Mouse (Mus musculus): ENCODE measurements at regions not wholly inside any gene's neighbourhood (a gene's known extent, or its start where the extent isn't known, plus 50 kb on each side); places are given as distances from the start of the nearest gene placed in this dataset.

DNA sequence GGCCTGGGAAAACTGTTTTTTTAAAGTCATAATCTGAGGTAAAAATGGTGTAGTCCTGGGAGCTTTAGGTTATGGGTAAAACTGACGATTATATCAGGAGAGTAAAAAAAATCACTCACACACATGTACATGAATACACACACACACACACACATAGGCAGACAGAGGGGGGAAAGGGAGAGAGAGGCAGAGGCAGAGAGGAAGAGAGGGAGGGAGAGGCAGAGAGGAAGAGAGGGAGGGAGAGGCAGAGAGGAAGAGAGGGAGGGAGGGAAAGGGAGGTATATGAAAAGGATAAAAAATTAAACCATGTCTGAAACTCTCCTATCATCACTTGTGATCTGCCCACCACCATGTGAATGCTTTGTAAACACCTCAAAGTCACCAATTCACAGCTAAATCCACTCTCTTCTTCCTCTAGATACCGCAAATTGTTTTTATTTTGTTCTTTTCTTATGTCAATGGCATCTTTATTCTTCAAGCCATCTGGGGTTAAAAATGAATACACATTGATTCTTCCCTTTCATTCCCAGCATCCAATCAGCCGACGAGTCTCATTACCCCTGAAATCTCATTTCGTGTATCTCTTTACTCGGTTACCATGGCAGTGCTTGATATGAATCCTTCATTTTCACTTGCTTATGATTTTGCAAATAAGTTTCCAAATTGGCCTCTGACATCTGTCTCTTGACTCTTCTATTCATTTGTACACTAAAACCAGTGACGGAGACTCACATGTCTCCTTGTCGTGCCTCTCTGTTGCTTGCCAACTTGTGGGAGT lies 209.5 kb upstream of the Krr1 start:
- intact Hi-C loops (cut with DNase I), result loop anchor here (10.0 kb wide), 1 partner anchor 218 kb away; no protein-coding TSS in a partner anchor
- Histone ChIP-seq H3K27ac (no peak overlapping the region), H3K4me3 (no peak overlapping the region)
- TF ChIP-seq CTCF (IDR thresholded peaks at IDR 0.05), result no peak
- no peak for DNase-seq (ENCODE audit: extremely low spot score in 1 of 2, low spot score in 2 of 2)

DNA sequence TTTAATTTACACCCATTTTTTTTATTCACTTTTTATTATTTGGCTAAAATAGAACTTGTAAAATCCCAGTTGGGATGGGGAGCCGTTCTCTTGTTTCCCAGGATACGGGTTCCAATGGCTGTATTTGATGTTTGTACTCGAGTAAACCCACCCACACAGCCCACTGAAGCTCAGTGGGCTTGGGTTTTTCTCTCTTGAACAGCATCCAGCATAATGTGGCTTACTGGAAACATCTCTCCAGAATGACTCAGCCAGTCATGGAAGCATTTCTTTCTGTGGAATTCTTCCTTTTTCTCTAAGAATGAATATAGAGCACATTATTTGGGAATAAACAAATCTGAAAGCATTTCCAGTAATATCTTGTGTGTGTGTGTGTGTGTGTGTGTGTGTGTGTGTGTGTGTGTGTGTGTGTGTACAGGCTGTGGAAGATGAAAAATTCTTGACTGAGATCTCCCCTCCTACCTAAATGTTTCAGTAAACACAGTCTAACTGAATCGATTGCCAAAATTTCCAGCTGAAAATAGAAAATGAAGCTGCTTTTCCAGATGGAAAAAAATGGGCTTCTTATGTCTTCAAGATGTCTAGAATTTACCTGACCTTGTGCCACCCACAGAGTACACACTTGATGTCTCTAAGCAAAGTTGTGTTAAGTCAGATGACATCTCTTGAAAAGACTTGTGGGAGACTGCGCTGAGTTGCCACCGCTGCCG lies 205.3 kb upstream of the Krr1 start:
- DNase-seq (ENCODE audit: extremely low spot score in 1 of 2, low spot score in 2 of 2), result no peak
- intact Hi-C loops (cut with DNase I), result loop anchor here (5.0 to 10.0 kb wide), 2 partner anchors 115 to 222 kb away; no protein-coding TSS in a partner anchor
- no peak overlapping the region for H3K27ac ChIP-seq
- TF ChIP-seq CTCF (IDR thresholded peaks at IDR 0.05), result no peak
- H3K4me3 ChIP-seq, result no peak overlapping the region

DNA sequence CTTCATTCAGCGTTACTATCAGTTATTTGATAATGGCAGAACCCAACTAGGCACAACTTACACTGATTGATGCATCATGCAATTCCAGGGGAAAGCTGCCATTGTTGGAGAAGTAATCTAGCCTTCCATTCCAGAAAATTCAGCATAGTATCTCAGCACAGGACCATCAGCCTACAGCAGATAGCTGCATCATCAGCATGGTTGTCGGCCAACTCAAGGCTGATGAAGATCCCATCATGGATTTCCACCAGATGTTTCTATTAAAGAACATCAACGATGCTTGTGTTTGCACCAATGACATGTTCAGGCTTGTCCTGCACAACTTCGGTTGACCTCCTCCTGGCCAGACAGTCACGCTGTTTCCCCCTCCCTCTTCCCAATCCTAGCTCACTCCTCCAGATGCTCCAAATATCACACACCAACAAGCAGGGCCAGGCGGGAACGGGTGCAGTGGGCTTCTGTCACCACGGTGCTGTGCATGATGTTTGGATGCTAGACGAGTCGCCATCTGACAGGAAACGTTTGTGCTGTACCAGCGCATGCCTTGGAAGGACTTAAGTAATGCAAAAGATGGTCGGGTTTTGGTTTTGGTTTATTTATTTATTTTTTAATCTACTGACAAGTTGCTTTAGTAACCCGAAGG lies 204.5 kb upstream of the Krr1 start:
- no peak for DNase-seq (ENCODE audit: extremely low spot score in 1 of 2, low spot score in 2 of 2)
- TF ChIP-seq CTCF (IDR thresholded peaks at IDR 0.05), result no peak
- Histone ChIP-seq H3K27ac (no peak overlapping the region), H3K4me3 (no peak overlapping the region)
- intact Hi-C loops (cut with DNase I), result loop anchor here (5.0 to 10.0 kb wide), 2 partner anchors 114 to 223 kb away; no protein-coding TSS in a partner anchor

DNA sequence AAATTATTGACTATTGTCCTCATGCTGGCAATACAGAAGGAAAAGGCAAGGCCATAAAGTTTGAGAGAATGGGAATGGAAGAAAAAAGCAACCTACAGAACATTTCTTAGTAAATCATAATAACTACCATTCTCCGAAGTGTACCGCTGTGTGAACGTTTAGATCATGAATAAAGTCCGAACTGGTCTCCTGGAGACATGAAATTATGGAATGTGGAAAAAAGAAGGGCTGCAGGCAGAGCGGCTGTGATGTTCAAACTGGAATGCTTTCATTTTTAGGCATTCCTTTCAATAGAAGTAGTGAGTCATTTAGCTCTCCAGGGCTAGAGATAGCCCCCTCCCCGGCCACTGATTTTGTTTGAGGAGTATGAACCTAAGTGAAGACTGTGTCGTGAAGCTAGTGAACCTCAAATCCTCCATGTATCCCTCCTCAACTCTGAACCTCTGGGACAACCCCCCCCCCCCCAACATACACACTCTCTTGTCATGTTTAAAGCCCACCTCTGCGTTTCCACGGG lies 202.9 kb upstream of the Krr1 start:
- H3K27ac ChIP-seq, result no peak overlapping the region
- TF ChIP-seq CTCF (IDR thresholded peaks at IDR 0.05), result no peak
- intact Hi-C loops (cut with DNase I), result loop anchor here (5.0 to 10.0 kb wide), 2 partner anchors 113 to 225 kb away; no protein-coding TSS in a partner anchor
- no peak for DNase-seq (ENCODE audit: extremely low spot score in 1 of 2, low spot score in 2 of 2)
- no peak overlapping the region for H3K4me3 ChIP-seq

DNA sequence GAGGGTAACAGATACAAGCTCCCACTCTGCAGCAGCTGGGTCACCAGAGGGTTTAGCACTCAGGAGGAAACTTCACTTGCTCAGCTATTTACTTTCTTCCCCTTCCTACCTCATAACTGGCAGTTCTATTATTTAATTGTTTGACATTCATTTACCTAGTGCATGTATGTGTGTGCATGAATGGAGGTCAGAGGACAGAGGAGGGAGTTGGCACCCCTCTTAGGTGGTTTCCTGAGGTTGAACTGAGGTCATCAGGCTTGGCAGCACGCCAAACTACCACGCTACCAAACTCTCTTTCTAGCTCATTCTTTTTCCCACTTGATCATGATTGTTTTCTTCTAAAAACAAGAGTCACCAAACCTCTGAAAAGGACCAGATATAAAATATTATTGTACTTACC lies 202.4 kb upstream of the Krr1 start:
- intact Hi-C loops (cut with DNase I), result no loop called here

DNA sequence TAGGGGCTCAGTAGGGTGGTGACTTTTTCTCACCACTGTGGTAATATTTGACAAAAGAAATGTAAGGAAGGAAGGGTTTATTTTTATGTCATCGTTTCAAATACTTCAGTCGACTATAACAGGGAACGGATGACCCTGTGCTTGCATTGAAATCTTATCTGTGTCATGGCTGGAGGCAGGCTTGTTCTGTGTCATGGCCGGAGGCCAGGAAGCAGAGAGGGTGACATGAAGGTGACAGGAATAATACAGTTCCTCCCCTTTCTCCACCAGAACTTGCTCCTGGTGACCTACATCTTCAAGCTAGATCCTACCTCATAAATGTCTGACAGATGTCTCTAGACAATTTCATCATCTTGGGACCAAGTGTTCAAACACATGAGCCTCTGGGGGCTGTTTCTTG lies 201.5 kb upstream of the Krr1 start:
- no peak for DNase-seq (ENCODE audit: extremely low spot score in 1 of 2, low spot score in 2 of 2)
- TF ChIP-seq CTCF (IDR thresholded peaks at IDR 0.05), result no peak
- intact Hi-C loops (cut with DNase I), result no loop called here
- Histone ChIP-seq H3K4me3 (no peak overlapping the region), H3K27ac (no peak overlapping the region)

More for the DNA sequence above, 202.4 kb upstream of the Krr1 start:
- Histone ChIP-seq H3K27ac (no peak overlapping the region), H3K4me3 (no peak overlapping the region)
- no peak for DNase-seq (ENCODE audit: extremely low spot score in 1 of 2, low spot score in 2 of 2)
- no peak for TF ChIP-seq CTCF (IDR thresholded peaks at IDR 0.05)

DNA sequence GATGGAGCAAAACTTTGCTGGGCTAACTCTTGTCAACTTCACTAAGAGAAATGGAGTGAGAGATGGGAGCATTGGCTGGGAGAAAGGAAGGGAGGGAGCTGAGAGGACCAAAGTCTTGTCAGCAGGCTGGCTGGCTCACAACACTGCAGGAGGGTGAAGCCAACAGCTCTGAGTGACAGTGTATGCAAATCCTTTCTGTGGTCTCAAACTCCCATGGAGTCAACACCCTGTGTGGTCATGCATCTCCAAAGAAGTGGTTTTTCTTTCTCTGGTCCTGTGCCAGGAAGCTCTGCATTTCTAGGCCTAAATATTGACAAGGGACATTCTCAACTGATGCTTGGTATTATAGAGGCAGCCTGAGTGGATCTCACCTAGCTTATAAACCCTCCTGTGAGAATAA lies 194.9 kb upstream of the Krr1 start:
- TF ChIP-seq CTCF (IDR thresholded peaks at IDR 0.05), result no peak
- DNase-seq (ENCODE audit: extremely low spot score in 1 of 2, low spot score in 2 of 2), result no peak
- Histone ChIP-seq H3K27ac (no peak overlapping the region), H3K4me3 (no peak overlapping the region)
- intact Hi-C loops (cut with DNase I), result no loop called here

DNA sequence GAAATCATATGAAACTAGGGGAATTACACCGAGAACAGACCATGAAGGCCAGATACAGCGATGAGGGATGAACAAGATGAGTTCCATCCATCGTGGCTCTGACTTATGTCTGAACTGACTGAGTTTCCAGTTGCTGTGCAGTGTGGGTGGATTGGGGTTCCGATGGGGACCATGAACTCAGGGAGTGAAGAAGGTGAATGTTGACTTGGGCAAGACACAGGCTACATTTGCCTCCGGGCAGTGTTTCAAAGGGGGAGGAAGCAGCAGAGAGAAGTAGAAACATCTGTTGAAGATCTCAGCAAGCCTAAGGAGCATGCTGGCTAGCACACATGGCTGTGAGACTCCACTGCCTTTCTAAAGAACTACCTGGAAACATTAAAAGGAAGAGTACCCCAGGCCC lies 194.4 kb upstream of the Krr1 start:
- DNase-seq (ENCODE audit: extremely low spot score in 1 of 2, low spot score in 2 of 2), result no peak
- no peak for TF ChIP-seq CTCF (IDR thresholded peaks at IDR 0.05)
- intact Hi-C loops (cut with DNase I), result no loop called here
- Histone ChIP-seq H3K27ac (no peak overlapping the region), H3K4me3 (no peak overlapping the region)

DNA sequence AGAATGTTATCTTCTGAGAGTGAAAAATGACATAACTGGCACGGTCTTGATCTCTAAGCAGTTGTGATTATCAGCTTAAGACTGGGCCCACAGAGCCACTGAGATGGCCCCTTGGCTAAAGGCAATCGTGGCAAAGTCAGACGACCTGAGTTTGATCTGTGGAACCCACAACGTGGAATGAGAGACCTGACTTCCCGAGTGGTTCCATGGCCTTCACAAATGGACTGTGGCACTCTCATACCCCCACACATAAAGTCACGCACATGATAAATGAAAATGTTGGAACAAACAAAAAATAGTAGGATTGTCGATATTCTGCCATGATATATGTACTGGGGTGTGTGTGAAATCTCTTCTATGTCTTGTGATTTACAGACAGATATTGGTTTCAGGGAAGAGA lies 192.5 kb upstream of the Krr1 start:
- intact Hi-C loops (cut with DNase I), result no loop called here
- DNase-seq (ENCODE audit: extremely low spot score in 1 of 2, low spot score in 2 of 2), result no peak
- Histone ChIP-seq H3K4me3 (no peak overlapping the region), H3K27ac (no peak overlapping the region)
- no peak for TF ChIP-seq CTCF (IDR thresholded peaks at IDR 0.05)

DNA sequence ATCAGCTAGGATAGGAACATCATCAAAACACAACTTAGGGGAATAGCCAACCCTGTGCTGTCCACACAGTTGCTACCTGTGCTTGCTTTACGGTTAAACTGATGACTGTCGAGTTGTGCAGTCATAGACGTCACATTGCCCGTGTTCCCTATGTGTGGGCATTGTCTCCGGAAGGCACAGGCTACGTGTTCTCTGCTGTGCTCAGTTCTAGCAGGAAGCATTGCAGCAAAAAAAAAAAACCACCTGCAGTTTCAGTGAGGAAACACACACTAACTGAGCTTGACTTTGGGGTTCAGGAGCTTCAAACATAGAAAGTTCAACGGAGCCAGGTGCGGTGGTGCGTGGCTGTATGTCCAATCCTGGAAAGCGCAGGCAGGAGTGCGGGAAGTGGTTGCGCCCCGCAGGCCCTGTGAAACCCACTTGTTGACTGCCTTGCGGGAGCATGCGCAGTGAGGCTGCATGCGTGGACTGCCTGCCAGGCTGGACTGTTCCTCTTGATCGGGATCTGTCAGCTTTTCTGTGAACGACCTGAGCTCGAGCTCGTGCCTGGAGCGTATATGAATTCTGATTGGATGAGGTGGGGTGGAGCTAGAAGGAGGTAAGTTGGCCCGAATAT lies 190.2 kb upstream of the Krr1 start:
- TF ChIP-seq CTCF (IDR thresholded peaks at IDR 0.05), result no peak
- intact Hi-C loops (cut with DNase I), result no loop called here
- DNase-seq (ENCODE audit: extremely low spot score in 1 of 2, low spot score in 2 of 2), result no peak
- H3K4me3 ChIP-seq, result no peak overlapping the region
- no peak overlapping the region for H3K27ac ChIP-seq

DNA sequence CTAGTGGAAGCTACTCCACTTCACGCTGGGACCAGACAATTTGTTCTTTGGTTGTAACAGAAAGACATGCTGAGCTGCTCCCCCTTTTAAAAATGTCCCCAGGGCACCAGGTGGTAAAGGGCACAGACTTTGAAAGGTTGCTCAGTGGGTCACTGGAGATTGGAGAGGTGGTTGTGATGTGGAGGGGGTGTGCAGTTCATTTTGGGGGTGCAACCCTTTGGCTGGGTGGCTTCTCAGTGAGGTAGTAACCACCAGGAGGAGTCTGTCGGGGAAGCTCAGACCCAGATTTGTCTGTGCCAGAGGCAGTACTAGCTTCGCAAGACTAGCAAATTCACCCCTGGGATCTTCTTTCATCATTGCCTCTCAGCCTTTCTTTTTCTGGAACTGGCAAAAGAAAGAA lies 189.0 kb upstream of the Krr1 start:
- H3K4me3 ChIP-seq, result no peak overlapping the region
- intact Hi-C loops (cut with DNase I), result no loop called here
- no peak for TF ChIP-seq CTCF (IDR thresholded peaks at IDR 0.05)
- no peak for DNase-seq (ENCODE audit: extremely low spot score in 1 of 2, low spot score in 2 of 2)
- H3K27ac ChIP-seq, result no peak overlapping the region

Data from left cerebral cortex, adult 2 months (tissue).